Mouse (Mus musculus) G1E (cell line): Measurements from ENCODE around the gene Slc3a2.

ENCODE experiments used
- CTCF ChIP-seq: IDR thresholded peaks from 2 replicates; pipeline ENCODE4 v1.5.1; 2012; ENCODE audit warnings: low read depth, low read length, inconsistent platforms, mixed read lengths
- GATA1 ChIP-seq: IDR thresholded peaks from 2 replicates; pipeline ENCODE4 v1.6.1; 2012; ENCODE audit warnings: borderline replicate concordance, low read length, inconsistent platforms, mixed read lengths
- GATA2 ChIP-seq: IDR thresholded peaks from 2 replicates; pipeline ENCODE4 v1.6.1; 2012; ENCODE audit warnings: low read depth, low read length, inconsistent platforms, borderline replicate concordance
- POLR2AphosphoS5 ChIP-seq: IDR thresholded peaks from 2 replicates; pipeline ENCODE4 v1.6.1; 2012; ENCODE audit warnings: low read depth, low read length, inconsistent platforms; ENCODE audit not compliant: insufficient replicate concordance
- TAL1 ChIP-seq: conservative IDR thresholded peaks from 2 replicates; pipeline ENCODE4 v1.6.1; 2012; ENCODE audit warnings: low read depth, low read length, inconsistent platforms, mixed read lengths

DNA sequence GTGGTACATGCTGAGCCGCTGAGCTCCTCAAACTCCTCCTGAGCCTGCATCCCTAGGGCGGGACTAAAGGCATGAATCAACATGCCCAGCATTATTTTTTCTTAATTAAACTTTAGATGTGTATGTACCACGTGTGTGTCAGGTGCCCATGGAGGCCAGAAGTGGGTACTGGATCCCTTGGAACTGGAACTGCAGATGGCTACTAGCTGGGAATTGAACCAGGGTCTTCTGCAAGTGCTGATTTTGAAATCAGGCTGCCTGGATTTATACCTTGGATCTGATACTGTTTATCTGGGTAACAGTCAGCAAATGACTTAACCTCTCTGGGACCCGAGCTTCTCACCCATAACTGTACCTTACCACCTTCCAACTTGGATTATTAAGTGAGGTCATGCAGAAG lies 1.1 kb downstream of the Slc3a2 start:
- no peak for TF ChIP-seq GATA1
- TF ChIP-seq CTCF, result no peak
- TF ChIP-seq TAL1, result no peak
- TF ChIP-seq GATA2, result no peak
- TF ChIP-seq POLR2AphosphoS5, result no peak
